Mouse (Mus musculus) induced T-regulatory cell, adult 2 months (primary cell): Measurements from ENCODE around the gene Schip1.

Experiments used
- DNase-seq: peaks from one replicate; pipeline ENCODE4 v3.0.0-alpha.2; 2012; ENCODE audit warnings: low read depth

The Schip1 gene

GRCm38 (mm10) chr3:68393578-68393977, 329.0 kb downstream of the Schip1 start:
- DNase-seq: no peak

GRCm38 (mm10) chr3:68398691-68399090, 334.1 kb downstream of the Schip1 start:
- no peak for DNase-seq

- no peak for DNase-seq
Measured at GRCm38 (mm10) chr3:68400121-68400520, 335.5 kb downstream of the Schip1 start.

- DNase-seq: no peak
Measured at GRCm38 (mm10) chr3:68403343-68403742, 338.7 kb downstream of the Schip1 start.

GRCm38 (mm10) chr3:68403783-68404217, 339.2 kb downstream of the Schip1 start:
- no peak for DNase-seq

GRCm38 (mm10) chr3:68405724-68406123, 341.1 kb downstream of the Schip1 start:
- no peak for DNase-seq

GRCm38 (mm10) chr3:68412262-68412661, 347.7 kb downstream of the Schip1 start:
- no peak for DNase-seq

GRCm38 (mm10) chr3:68419792-68420191, 355.2 kb downstream of the Schip1 start:
- DNase-seq: no peak

GRCm38 (mm10) chr3:68420927-68421326, 356.3 kb downstream of the Schip1 start:
- no peak for DNase-seq

- DNase-seq: no peak
Measured at GRCm38 (mm10) chr3:68421849-68422248, 357.2 kb downstream of the Schip1 start.

- DNase-seq: no peak
Measured at GRCm38 (mm10) chr3:68428081-68428480, 363.5 kb downstream of the Schip1 start.

- no peak for DNase-seq
Measured at GRCm38 (mm10) chr3:68434435-68434834, 369.8 kb downstream of the Schip1 start.

- no peak for DNase-seq
Measured at GRCm38 (mm10) chr3:68434897-68435296, 370.3 kb downstream of the Schip1 start.

- DNase-seq: no peak
Measured at GRCm38 (mm10) chr3:68448480-68448879, 383.9 kb downstream of the Schip1 start.

- DNase-seq: no peak
Measured at GRCm38 (mm10) chr3:68451634-68452033, 387.0 kb downstream of the Schip1 start.

- DNase-seq: no peak
Measured at GRCm38 (mm10) chr3:68453266-68453665, 388.7 kb downstream of the Schip1 start.

GRCm38 (mm10) chr3:68453719-68454455, 389.3 kb downstream of the Schip1 start:
- DNase-seq: no peak

GRCm38 (mm10) chr3:68466643-68467042, 402.0 kb downstream of the Schip1 start:
- DNase-seq: no peak

- DNase-seq: no peak
Measured at GRCm38 (mm10) chr3:68467941-68468687, 403.5 kb downstream of the Schip1 start.

GRCm38 (mm10) chr3:68469643-68470042, 405.0 kb downstream of the Schip1 start:
- no peak for DNase-seq

GRCm38 (mm10) chr3:68470061-68470460, 405.5 kb downstream of the Schip1 start:
- no peak for DNase-seq

- no peak for DNase-seq
Measured at GRCm38 (mm10) chr3:68470622-68471021, 406.0 kb downstream of the Schip1 start.

GRCm38 (mm10) chr3:68476336-68476735, 411.7 kb downstream of the Schip1 start:
- DNase-seq: no peak
